Mouse (Mus musculus): Measurements from ENCODE around the gene Taf15.

DNA sequence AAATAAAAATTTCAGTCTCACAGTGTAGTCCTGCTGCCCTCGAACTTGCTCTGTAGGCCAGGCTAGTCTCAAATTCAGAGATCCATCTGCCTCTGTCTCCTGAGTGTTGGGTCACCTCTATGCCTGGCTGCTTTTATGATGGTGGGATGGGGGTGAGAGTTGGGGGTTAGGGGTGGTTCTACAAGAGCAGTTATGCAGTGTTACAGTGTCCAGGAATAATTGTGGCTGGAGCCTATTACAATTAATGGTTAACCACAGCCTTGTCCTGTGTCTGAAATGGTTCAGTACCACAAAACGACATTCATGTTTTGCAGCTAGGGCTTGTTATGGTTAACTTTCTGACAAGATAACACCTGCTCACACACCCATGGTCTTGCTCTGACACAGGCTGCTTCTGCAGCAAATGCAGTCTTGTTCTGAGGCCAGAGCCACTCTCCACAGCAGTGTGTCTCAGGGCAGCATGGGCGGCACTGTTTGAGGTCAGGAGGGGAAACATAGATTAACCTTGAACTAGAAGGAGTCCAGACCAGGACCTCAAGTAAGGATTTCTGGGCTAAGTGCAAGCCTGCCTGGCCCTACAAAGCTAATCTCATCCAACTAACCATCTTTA lies 65.9 kb downstream of the Taf15 start:
- no peak for TF ChIP-seq RAD21 (IDR thresholded peaks at IDR 0.05; ENCODE audit: low read depth, low read length)
- TF ChIP-seq EP300 (IDR thresholded peaks at IDR 0.05; ENCODE audit: low read depth in 1 of 2, low read length in 2 of 2), result no peak

All from MEL (cell line).